Mouse (Mus musculus) thymus, postnatal 10 days (tissue): ENCODE data around the gene Lrrk2.

Experiments
- DNase-seq, 2 experiments: peaks; one replicate each; pipeline ENCODE4 v3.0.0; 2021; ENCODE audit warnings: low spot score in 2 of 2

Lrrk2 gene

DNA sequence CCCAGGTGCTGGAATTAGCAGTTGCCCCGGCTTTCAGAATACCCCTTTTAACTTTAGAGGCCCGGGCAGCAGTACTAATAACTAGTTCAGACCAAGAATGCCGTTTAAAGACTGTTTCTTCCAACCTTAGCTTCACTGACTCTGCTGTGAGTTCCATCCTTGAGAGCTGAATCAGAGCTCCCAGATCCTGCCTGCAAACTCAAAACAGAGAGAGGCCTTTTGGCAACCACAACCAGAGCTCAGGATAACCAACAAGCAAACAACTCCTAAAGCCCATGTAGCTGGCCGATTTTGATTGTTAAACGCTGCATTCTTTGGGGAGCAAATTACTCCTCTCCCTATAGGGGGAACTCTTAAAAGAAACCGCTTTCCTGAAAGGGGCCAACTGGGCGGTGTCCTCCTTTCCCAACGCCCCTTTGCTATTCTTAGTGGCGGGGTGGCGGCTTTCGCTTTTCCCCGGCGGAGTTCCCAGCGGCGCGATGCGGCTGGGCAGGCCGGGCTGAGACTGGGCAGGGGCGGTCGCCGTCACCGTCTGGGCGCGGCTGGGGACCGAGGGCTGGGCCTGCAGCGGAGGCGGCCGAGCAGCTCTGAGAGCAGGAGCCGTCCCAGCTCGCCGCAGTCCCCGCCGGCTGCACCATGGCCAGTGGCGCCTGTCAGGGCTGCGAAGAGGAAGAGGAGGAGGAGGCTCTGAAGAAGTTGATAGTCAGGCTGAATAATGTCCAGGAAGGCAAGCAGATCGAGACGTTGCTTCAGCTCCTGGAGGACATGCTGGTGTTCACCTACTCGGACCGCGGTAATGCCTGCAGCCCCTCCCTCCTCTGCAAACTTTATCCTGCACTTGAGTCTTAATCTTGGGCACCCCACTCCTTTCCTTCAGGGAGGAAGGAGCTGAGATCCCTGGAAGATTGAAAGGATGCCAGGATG is at the start of gene Lrrk2:
Gene Lrrk2 (plus strand): TSS at position 531 of the 924 bp plus-strand sequence.
- peak; percentile 13 to 33 for DNase-seq

DNA sequence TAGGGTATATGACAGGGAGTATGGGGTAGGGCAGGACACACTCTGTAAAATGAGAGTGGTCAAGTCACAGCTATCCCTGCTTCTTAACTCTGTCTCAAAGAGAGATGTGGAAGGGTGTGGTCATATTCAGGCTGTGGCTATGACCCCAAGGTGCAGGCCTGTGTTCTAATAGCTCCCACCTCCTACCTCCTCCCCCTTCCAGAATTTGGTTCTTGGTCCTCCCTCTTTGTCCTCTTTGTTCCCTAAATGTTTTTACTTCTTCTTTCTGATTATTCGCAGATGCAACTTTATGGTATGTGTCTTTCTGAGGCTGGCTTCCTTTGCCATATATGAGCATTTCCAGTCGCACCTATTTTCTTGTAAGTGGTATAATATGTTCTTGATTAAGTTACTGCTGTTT is 48.5 kb upstream of the Lrrk2 start:
- no peak for DNase-seq

DNA sequence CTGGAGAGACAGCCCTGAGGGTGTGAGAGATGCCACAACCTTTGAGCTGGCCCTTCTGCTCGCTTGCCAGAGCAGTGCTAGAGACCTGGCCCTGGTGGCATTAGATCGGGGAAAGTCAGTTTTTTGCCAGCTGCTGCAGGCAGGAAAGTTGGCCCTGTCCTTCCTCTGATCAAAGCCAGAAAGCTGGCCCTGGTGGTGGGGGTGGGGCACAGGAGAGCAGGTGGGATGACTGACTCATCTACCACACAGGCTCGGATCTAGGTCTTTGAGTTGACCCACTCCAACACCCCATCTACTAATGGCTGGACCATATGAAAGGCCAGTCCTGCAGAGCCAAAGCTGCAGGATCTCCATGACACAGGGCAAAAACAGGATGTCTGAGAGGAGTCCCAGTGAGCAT is 43.8 kb upstream of the Lrrk2 start:
- DNase-seq, result no peak

DNA sequence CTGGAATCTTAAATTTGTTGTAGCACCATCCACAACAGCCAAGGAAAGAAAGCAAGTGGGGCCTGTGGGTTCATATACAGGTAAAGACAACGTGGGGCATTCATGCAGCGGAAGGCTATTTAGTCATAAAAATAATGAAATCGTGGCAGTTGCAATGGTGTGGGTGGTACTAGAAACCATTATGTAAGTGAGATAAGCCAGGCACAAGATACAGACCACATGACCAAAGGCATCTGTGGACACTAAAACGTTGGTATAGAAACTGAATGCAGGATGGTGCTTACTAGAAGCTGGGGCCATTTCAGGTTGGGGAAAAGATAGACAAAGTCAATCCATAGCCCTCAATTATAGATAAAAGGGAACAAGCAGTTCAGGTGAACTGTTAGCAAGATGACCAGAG is 40.5 kb upstream of the Lrrk2 start:
- no peak for DNase-seq

DNA sequence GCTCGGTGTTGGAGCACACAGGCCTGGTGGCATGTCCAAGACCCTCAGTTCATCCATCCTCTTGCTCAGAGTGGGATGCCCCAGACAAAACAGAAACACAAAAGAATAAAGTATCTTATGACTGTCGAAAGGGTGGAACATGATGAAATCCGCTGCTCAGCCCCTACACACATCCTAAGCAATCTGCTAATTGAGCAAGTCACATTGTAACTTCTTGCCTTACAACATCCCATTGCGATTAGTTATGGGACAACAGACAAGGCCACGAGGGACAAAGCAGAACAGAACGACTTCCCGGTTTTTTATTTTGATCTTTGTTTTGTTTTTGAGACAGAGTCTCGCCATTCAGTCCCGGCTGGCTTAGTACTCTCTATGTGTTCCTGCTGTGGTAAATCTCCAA is 39.9 kb upstream of the Lrrk2 start:
- DNase-seq, result no peak

DNA sequence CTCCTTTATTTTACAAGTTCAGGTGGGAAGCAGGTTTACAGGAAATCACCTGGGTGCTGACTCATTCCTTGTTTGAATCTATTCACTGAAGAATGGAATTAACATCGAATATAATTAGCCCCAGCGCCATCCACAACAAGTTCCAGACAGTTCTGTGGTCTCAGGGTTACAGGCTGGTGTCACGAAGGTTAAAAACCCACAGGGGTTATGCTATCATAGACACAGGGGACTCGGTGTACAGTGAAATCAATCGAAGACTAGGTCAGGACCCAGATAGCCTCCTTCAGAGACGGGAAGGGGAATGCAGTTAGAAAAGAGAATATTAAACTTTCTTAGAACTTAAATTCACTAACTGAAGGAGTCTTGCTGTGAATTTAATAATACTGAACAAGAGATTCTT is 39.2 kb upstream of the Lrrk2 start:
- DNase-seq, result no peak

DNA sequence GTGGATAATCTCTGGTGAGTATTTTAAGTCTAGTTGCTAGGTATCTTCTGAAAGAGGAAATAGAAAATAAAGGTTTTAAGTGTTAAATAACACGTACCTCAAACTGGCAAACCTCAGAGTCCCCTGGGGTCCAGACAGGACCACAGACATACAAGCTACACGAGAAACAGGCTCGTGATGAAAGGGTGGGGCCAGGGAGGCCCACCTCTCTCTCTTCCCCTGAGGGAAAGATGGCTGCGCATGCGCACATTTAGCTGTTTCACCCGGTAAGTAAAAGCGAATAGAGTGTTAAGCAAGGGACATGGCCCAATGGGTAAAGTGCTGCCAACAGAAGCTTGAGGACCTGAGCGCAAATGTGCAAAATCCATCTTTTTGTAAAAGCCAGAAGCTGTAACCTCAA is 38.7 kb upstream of the Lrrk2 start:
- DNase-seq, result no peak

DNA sequence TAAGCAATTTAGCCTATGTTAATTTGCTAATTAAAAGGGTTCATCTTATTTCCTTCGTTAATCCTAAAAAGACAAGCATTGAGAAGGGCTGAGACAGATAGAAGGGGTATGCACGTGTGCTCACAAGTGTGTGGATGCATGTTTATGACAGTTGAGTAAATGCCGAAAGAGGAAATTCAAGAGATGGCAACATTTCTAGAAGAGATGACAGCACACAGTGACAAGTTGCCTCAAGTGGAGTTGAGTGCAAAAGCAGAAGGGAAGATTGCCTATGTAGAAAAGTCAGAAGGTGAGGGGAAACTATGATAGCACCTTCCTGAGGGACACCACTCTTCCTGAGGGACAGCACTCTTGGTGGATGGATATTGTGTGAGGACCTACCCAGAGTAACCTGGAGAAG is 31.3 kb upstream of the Lrrk2 start:
- no peak for DNase-seq

DNA sequence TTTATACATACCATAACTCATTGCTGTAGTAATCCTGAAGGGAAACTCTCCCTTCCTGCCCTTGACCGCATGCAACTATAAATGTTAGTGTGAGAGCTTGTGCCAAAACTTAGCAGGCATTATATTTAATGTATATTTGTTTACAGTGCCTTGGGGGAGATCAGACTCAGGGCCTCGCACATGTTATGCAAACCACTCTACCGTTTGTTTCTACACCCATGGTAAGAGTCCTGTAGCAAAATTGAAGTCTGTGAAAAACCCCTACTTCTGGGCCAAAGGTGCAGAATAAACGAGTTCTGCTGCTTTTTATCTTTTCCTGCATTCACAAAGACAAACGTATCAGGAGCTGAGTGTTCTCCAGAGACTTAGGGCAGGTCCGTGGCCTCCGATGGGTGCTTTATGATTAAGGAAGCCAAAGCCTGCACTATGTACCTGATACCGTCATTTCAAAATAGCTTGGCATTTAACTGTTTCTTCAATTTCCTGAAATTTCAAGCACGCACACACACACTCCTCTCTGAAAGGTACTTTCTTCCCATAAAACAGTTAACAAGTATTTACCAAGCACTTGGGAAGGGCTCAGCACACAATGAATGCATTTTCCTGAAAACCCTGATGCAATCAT is 30.2 kb upstream of the Lrrk2 start:
- no peak for DNase-seq

DNA sequence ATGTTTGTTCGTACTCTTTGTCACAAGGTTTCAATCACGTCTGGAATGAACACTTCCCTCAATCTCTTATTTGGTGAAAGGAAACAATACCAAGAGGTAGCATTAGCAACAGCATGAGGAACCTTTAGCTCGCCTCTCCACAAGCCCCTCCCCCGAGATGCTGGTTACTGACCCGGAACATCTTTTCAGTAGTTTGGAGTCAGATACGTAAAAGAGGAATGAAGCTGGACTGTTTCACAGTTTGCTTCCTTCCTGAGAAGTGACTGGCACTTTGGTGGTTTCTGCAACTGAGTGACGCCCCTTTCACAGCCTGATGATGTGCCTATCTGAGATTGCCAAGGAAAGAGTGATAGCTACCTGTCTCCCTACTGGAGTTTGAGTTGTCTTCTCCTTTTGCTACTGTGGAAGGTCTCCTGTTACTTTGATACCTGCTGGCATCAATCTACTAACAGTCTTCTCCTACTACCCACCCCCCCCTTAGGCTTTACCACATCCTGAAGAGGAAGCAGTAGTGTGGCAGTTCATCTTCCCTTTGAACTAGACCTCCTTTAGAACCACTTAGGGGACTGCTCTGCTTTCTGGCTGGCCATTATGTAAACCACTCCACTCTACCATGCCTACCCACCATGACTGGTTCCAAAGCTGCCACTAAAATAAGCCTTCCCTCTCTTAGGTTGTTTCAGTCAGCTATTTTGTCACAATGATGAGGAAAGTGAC is 29.2 kb upstream of the Lrrk2 start:
- peak; percentile 14 to 32 for DNase-seq

DNA sequence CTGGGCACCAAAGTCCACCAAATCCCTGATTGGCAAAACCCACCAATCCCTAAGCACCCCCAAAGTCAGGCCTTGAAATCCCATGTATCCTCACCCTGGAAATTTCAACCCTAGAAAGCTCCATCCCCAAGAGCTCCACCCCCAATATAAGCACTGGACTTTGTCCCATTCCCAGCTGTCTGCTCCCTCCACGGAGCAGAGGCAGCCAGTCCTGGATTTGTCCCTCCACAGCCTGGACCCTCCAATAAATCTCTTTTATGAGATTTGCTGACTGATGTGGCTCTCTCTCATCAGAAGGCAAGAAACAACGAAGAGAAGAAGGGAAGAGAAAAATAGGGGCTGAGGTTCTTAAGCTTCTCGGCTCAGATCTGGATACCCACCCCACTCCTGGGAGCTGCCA is 22.7 kb upstream of the Lrrk2 start:
- DNase-seq, result no peak

DNA sequence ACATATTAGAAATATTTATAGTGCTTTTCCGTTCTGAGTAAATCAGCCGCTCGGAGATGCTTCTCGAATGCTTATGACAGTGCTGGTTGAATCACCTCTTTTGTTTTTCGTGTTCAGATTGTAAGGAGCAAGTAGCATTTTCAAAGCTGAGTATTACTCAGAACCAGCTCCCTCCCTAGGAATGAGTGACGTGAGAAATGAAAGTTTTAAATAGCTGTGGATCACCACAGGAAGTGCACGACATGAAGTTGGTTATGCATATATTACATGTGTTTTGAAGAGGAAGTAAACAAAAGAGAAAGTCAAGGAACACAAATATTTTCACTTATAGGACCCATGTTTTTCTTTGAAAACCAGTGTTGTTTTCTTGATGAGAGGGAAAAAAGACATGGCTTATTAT is 21.5 kb upstream of the Lrrk2 start:
- DNase-seq, result no peak

DNA sequence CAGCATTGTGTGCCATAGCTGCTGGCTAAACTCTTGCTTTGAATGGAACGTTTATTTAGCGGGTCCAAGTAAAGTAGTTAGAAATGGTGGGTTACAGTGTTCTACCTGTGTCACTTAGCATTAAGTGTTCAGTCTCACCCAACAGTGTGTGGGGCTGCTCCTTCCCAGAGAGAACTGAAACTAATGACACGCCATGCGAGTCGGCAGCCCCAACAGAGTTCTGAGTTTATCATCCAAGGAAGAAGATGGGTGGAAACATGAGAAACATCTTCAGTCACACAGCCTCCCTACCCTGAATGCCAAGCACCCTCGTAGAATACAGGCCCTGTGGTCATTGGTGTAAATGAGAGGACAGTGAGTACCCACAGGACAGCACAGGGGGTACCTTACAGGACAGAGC is 14.7 kb upstream of the Lrrk2 start:
- no peak for DNase-seq

DNA sequence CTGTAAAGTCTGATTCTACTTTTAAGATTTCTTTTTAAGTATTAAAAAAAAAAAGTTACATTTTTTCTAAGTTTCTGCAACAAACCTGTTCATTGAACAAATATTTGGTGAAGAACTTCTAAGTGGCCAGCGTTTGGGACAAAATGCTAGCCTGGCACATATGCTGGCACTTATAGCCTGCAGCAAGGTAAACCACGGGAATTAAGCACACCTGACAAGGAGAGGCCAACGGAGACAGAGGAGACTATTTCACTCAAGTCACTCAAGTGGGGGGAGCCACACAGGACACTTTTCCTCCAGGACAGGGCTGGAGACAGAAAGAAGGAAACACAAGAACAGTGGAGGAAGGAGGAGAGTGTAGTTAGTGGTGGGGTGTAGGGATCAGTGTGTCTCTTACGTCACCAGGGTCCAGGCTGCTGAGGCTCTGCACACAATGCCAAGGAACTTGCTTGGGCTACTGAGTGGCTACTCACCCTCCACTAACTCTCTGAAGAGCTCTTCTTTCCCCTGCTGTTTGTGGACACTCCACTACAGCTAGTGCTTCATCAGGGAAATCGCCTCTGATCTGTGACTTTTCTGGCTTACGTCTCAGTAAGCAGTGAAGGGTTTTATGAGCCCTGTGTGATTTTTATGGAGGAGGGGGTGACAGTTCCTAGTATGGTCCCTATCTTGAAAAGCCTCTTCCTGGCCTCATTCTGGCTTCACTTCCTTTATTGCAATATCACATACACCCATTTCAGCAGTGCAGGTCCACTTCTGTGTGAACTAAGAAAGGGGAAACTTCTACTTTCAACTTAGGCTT is 12.5 kb upstream of the Lrrk2 start:
- DNase-seq, result no peak

DNA sequence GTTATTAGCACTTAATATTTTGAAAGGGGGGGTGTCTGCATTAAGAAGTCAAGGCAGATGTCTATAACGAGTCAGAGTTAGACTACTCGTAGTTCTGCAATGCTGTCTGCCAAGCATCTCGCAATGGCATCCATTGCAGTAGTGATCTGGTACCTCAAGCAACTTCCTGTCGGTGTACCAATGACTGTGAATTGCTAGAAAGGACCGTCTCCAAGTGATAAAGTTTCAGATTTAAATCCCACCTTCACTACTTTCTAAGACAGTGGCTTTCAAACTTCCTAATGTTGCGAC is 12.0 kb upstream of the Lrrk2 start:
- DNase-seq, result no peak

DNA sequence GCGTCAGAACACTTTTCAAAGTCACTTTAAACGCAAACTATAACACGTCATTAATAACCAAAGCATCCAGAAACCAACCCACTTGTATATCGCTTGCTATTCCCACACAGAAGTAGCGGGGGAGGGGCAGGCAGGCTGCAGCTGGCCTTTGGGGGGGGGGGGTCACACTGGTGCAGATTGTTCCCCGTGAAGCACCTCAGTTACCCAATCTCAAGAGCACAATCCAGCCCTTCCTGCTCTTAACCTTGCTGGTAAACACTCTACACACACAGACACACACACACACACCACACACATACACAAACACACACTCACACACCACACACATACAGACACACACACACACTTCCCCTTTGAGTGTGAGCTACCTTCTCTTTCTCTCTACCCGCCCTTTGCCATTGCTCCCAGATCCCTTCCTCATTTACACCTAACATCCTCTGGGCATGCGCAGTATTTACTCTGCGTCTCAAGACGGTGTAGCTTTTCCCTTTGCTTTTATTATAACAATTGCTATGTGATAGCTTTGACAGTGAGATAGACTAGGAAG is 8.3 kb upstream of the Lrrk2 start:
- no peak for DNase-seq

DNA sequence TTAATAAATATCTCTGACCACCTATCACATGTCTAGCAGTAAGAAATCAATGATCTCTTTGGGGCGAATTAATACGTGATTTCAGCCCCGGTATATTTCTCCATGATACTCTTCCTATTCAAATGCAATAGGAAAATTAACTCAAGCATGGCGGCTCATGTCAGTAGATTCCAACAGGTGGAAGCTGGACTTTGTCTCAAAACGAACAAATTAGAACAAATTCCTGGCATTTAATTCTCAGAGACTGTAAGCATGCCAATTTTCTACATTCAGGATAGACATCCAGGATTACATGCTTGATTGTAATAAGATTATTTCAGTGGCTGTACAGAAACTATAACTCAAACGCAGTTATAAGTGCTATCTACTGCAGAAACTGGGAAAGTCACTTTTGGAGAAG is 7.4 kb upstream of the Lrrk2 start:
- DNase-seq, result no peak

DNA sequence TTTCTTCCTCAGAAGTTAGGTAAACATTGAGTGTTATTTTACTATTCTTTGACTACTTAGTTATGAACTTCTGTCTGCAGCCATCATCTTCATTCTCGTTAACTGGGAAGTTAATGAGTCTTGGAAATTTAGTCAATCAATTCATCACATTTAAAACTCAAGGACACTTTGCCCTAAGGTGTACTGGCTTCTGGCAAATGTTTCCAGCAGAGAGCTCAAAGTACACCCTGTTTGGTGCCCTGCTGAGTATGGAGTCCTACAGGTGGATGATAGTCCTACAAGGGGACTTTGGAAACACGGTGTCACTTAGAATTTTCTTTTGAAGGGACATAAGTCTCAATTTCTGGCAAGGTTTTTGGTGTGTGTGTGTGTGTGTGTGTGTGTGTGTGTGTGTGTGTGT is 1.8 kb upstream of the Lrrk2 start:
- no peak for DNase-seq

DNA sequence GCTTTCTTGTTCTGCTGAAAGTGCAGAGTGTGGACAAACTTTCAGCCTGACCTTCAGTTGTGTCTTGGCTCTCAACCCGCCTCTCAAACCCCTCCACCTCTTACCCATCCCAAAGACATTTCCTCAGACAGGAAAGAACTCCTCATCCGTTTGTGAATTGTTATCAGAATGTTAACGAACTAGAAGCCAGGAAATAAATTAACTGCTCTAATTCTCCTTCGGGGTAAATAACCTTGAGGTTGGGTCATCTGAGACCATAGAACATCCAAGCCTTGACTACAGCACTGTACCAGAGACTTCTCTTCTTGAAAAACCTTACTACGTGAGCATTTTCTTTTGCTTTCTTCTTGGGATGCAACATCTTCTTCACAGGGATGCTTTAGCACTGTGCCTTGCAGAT is 988 bp upstream of the Lrrk2 start:
- no peak for DNase-seq

DNA sequence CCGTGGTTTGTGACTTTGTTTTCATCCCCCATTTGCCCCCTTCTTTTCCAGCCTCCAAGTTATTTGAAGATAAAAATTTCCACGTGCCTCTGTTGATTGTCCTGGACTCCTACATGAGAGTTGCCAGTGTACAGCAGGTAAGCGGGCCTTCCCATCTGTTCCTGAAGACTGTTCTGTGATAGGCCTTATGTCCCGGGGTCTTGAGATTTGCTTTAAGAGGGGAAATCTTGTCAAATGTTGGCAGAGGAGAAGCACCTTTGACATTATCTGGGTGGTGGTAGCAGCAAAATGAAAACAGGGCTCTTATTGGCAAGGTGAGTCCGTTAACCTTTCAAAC is 562 bp downstream of the Lrrk2 start:
- no peak for DNase-seq

DNA sequence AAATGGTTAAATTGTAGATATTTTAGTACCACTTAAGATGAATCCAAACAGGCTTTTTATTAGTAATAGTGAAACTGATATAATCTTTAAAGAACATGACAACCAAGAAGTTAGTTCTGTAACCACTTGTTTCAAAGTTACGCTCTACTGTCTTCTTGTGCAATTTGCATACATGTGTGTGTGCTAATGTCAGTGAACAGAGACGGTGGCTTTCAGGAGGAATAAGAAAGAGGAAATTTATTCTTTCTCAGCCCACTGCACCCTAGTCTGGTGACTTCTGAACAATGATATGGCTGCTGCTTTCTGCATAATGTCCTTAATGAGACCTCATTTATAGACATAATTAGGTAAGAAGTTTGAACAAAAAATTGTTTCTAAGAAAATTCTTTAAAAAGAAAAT is 7.1 kb downstream of the Lrrk2 start:
- no peak for DNase-seq
